Mouse (Mus musculus): ENCODE data around the gene Rps6ka2.

DNA sequence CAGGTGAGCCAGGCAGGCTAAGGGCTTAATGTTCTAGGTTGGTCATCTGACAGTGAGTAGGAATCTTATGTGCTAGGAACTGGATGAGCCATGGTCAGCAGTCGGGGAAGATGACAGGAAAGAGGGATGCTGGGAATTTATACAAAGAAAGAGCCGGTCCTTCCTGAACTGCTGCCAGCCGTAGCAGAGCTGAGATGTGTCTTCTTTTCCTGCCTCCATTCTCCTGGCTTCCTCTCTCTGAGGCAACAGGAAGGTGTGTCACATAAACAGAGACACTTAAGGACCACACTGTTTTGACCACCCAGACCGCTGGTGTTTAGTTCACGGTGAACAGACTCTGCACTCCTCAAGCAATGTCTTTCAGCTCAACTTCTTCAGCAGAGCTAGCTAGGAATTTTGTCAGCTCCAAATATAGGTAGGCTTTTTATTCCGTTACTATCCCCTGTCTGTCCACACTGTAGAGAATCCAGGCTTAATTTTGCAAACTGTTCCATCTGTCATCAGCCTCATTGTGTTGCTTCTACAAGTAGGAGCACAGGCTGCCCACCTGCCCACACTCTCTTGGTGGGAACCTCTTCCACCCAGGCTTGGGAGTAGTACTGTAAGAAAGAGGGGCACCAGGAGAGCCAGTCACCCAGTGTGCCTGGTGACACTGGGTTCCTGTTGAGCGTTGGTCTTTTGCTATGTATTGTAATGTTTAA is 24.4 kb downstream of the Rps6ka2 start:
- TF ChIP-seq CTCF (IDR thresholded peaks at IDR 0.05; ENCODE audit: control insufficient read depth, insufficient read depth, insufficient replicate concordance, low read depth, low read length) (no peak), POLR2A (IDR thresholded peaks at IDR 0.05; ENCODE audit: control insufficient read depth, low read depth, low read length) (no peak)

Measured in testis, adult 2 months (tissue).